Mouse (Mus musculus): ENCODE measurements around the gene Mttp. TPM values are rescaled to one million over a fixed set of nuclear protein-coding genes. Genes with fewer than 3 reads are reported as not detected.

Mttp gene
- polyA plus RNA-seq, 1 experiment, result 7.4 TPM

DNA sequence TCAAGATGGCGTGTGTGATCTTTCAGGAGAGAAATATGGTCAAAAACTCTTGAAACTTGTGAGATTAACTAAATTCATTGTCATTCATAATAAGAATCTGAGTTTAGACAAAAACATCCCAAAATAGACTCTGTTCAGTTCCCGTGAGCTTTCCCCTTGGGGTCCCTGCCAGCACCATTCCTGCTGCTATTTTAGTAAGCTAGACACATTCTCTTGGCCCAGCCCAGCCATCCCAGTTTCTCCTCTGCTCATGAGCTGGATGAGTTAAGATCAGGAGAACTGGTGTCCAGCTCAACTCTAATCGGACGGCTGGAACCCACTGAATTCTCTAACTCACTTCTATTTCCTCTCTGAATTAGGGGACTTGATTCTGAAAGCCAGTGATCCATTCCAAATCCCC is 27.9 kb downstream of the Mttp start:
- no peak for DNase-seq
- Histone ChIP-seq H3K4me1 (ENCODE audit: control insufficient read depth, insufficient read depth, low read length) (no peaks in the 10 kb centered on the region), H3K4me3 (replicated peaks; ENCODE audit: insufficient read depth, low read depth, low read length) (no peak overlapping the region), H3K27ac (ENCODE audit: insufficient read depth, low read length) (no peak overlapping the region), H3K27me3 (ENCODE audit: control insufficient read depth, insufficient read depth, low read length) (no peaks in the 10 kb centered on the region)
- TF ChIP-seq CTCF (IDR thresholded peaks at IDR 0.05; ENCODE audit: borderline replicate concordance, insufficient read depth, low read depth, low read length), result no peak
- no peak for TF ChIP-seq POLR2A (IDR thresholded peaks at IDR 0.05; ENCODE audit: borderline replicate concordance, insufficient read depth, low read length)
- 75% methylated on average over 4 of the region's 4 CpGs for WGBS

DNA sequence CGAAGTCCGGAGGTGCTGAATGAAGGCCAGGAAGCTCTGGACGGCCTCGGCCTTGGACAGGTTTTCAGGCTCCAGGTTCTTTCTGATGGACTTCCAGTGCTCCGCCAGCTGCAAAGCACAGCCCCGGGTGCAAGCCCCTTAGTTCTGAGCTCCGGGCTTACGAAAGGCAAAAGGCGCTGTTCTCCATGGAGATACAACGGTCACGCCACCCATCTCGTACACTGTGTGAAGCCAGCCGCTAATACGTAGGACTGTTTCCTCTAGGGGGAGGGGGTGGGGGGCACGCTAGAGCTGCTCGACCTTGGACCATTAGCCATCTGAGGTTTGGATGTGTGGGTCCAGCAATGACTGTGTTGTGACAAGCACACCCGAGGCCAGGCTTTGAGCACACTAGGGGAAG is 30.7 kb downstream of the Mttp start:
- no peak for DNase-seq
- TF ChIP-seq POLR2A (IDR thresholded peaks at IDR 0.05; ENCODE audit: borderline replicate concordance, insufficient read depth, low read length) (no peak), CTCF (IDR thresholded peaks at IDR 0.05; ENCODE audit: borderline replicate concordance, insufficient read depth, low read depth, low read length) (no peak)
- 77% methylated on average over 17 of the region's 17 CpGs for WGBS
- no peak overlapping the region for H3K27ac ChIP-seq (ENCODE audit: insufficient read depth, low read length)
- H3K4me1 ChIP-seq (ENCODE audit: control insufficient read depth, insufficient read depth, low read length), result no peaks in the 10 kb centered on the region
- H3K27me3 ChIP-seq (ENCODE audit: control insufficient read depth, insufficient read depth, low read length), result no peaks in the 10 kb centered on the region
- no peak overlapping the region for H3K4me3 ChIP-seq (replicated peaks; ENCODE audit: insufficient read depth, low read depth, low read length)

DNA sequence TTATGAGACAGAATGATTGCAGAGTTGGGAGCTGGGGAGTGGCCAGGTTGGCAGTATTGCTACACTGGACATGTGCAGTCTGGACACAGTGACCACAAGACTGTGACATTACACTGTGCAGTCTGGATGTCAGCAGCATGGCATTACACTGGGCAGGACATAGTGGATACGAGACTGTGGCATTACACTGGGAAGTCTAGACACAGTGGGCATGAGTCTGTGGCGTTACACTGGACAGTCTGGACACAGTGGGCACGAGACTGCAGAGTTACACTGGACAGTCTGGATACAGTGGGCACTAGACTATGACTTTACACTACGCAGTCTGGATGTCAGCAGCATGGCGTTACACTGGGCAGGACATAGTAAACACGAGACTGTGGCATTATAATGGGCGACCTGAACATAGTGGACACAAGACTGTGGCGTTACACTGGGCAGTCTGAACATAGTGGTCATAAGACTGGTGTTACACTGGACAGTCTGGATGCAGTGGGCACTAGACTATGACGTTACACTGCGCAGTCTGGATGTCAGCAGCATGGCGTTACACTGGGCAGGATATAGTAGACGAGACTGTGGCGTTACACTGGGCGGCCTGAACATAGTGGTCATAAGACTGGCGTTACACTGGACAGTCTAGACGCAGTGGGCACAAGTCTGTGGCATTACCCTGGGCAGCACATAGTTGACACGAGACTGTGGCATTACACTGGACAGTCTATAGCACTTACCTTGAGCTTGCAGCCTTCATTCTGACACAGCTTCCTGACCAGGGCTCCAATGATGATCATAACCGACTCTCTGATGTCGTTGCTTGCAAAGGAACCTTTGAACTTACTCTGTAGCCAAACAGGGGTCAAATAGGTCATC is 33.6 kb downstream of the Mttp start:
- no peak overlapping the region for H3K27ac ChIP-seq (ENCODE audit: insufficient read depth, low read length)
- no peak for DNase-seq
- no peaks in the 10 kb centered on the region for H3K27me3 ChIP-seq (ENCODE audit: control insufficient read depth, insufficient read depth, low read length)
- H3K4me1 ChIP-seq (ENCODE audit: control insufficient read depth, insufficient read depth, low read length), result no peaks in the 10 kb centered on the region
- TF ChIP-seq CTCF (IDR thresholded peaks at IDR 0.05; ENCODE audit: borderline replicate concordance, insufficient read depth, low read depth, low read length) (no peak), POLR2A (IDR thresholded peaks at IDR 0.05; ENCODE audit: borderline replicate concordance, insufficient read depth, low read length) (no peak)
- H3K4me3 ChIP-seq (replicated peaks; ENCODE audit: insufficient read depth, low read depth, low read length), result no peak overlapping the region
- 93% methylated on average over 19 of the region's 19 CpGs for WGBS

DNA sequence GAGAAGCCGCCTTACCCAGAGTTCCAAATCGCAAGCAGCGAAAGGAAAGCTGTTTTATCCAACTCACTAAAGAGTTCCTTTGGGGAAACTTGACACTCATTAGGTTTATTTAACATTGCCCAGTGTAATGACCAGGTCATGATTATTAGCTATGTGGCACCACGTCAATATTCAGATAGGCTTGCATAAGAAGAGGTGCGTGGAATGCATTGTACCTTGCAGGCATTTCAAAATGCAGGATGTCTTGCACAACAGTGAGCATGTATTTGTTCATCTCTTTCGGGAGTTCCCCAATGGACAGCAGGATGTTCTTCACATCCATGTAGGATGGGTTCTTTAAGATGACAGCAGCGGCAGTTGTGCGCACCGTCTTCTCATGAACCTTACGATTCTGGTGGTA is 37.9 kb downstream of the Mttp start:
- no peak overlapping the region for H3K27ac ChIP-seq (ENCODE audit: insufficient read depth, low read length)
- H3K4me1 ChIP-seq (ENCODE audit: control insufficient read depth, insufficient read depth, low read length), result no peaks in the 10 kb centered on the region
- no peak for DNase-seq
- no peak for TF ChIP-seq POLR2A (IDR thresholded peaks at IDR 0.05; ENCODE audit: borderline replicate concordance, insufficient read depth, low read length)
- no peak for TF ChIP-seq CTCF (IDR thresholded peaks at IDR 0.05; ENCODE audit: borderline replicate concordance, insufficient read depth, low read depth, low read length)
- WGBS, result 96% methylated on average over 10 of the region's 10 CpGs
- H3K27me3 ChIP-seq (ENCODE audit: control insufficient read depth, insufficient read depth, low read length), result no peaks in the 10 kb centered on the region
- no peak overlapping the region for H3K4me3 ChIP-seq (replicated peaks; ENCODE audit: insufficient read depth, low read depth, low read length)

DNA sequence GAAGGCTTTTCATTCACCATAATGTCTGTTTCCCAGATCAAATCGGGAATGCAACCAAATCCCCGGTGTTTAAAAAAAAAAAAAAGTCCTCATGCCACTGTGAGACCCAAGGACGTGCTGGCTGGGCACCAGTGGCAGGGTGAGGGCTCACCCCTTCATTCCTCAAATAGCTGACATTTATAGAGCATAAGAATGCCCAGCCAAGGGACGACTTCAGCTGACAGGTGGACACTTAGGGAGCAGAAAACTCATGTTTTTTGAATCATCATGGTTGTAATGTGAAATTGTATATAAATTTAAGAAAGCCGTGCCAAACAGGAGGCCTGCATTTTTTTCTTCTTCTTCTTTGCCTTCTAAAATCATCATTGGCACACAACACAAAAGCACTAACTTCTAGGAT is 39.7 kb downstream of the Mttp start:
- no peak overlapping the region for H3K4me3 ChIP-seq (replicated peaks; ENCODE audit: insufficient read depth, low read depth, low read length)

DNA sequence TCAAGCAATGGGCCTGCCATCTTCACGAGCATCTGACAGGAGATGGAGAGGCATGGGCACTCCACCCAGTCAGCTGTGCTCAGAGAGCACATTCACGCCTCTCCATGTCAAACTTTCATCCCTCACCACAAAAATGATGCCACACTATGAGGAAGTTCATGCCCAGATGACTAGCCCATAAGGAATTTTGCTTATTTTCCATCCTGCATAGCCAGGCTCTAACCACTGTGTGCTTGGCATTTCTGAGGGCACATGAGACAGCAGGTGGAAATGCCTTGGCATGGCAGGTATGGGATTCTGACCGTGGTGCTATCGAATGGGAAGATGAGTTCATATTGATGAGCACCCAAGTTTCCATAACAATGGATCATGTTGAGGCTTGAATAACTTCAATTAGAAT is 41.1 kb downstream of the Mttp start:
- TF ChIP-seq CTCF (IDR thresholded peaks at IDR 0.05; ENCODE audit: borderline replicate concordance, insufficient read depth, low read depth, low read length) (no peak), POLR2A (IDR thresholded peaks at IDR 0.05; ENCODE audit: borderline replicate concordance, insufficient read depth, low read length) (no peak)
- no peak overlapping the region for H3K4me3 ChIP-seq (replicated peaks; ENCODE audit: insufficient read depth, low read depth, low read length)
- H3K27ac ChIP-seq (ENCODE audit: insufficient read depth, low read length), result no peak overlapping the region
- 89% methylated on average over 4 of the region's 4 CpGs for WGBS
- no peaks in the 10 kb centered on the region for H3K4me1 ChIP-seq (ENCODE audit: control insufficient read depth, insufficient read depth, low read length)
- H3K27me3 ChIP-seq (ENCODE audit: control insufficient read depth, insufficient read depth, low read length), result no peaks in the 10 kb centered on the region
- no peak for DNase-seq

More for the DNA sequence above, 39.7 kb downstream of the Mttp start:
- Histone ChIP-seq H3K4me1 (ENCODE audit: control insufficient read depth, insufficient read depth, low read length) (no peaks in the 10 kb centered on the region), H3K27ac (ENCODE audit: insufficient read depth, low read length) (no peak overlapping the region), H3K27me3 (ENCODE audit: control insufficient read depth, insufficient read depth, low read length) (no peaks in the 10 kb centered on the region)
- WGBS, result 40% methylated on average over 5 of the region's 5 CpGs
- no peak for DNase-seq
- TF ChIP-seq CTCF (IDR thresholded peaks at IDR 0.05; ENCODE audit: borderline replicate concordance, insufficient read depth, low read depth, low read length), result no peak
- no peak for TF ChIP-seq POLR2A (IDR thresholded peaks at IDR 0.05; ENCODE audit: borderline replicate concordance, insufficient read depth, low read length)

DNA sequence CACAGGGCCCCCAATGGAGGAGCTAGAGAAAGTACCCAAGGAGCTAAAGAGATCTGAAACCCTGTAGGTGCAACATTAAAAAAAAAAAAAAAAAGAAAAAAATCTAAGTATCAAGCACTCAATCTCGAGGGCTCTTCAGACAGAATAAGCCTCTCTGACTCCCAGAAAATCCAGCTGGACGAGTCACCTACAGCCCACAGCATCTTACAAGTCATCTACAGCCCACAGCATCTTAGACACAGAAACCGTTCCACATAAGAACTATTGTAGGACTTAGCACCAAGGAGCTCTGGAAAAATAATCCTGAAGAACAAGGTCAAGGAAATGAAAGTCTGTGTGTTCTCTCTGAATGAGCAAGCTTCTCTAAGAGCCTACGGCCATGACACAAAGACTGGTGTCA is 42.8 kb downstream of the Mttp start:
- no peak for DNase-seq
- no peak overlapping the region for H3K27ac ChIP-seq (ENCODE audit: insufficient read depth, low read length)
- H3K27me3 ChIP-seq (ENCODE audit: control insufficient read depth, insufficient read depth, low read length), result no peaks in the 10 kb centered on the region
- 91% methylated on average over 4 of the region's 4 CpGs for WGBS
- H3K4me3 ChIP-seq (replicated peaks; ENCODE audit: insufficient read depth, low read depth, low read length), result no peak overlapping the region
- TF ChIP-seq CTCF (IDR thresholded peaks at IDR 0.05; ENCODE audit: borderline replicate concordance, insufficient read depth, low read depth, low read length) (no peak), POLR2A (IDR thresholded peaks at IDR 0.05; ENCODE audit: borderline replicate concordance, insufficient read depth, low read length) (no peak)
- no peaks in the 10 kb centered on the region for H3K4me1 ChIP-seq (ENCODE audit: control insufficient read depth, insufficient read depth, low read length)

DNA sequence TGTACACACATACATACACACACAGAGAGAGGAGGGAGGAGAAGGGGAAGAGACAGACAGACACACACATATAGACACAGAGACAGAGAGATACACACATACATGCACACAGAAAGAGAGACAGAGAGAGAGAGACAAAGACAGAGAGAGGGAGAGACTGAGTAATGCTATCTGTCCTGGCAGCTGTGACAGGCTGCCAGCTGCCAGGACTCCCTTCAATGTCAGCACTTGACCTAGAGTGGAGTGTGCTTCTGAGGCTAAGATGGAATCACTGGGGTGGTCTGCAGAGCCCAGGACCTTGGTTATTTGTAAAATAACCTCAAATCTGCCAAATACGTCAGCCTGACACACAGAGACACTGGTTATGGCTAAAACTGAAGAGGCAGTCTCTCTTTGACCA is 47.0 kb downstream of the Mttp start:
- no peak overlapping the region for H3K4me3 ChIP-seq (replicated peaks; ENCODE audit: insufficient read depth, low read depth, low read length)
- peaks cover 5% of the 10 kb centered on the region for H3K4me1 ChIP-seq (ENCODE audit: control insufficient read depth, insufficient read depth, low read length)
- no peaks in the 10 kb centered on the region for H3K27me3 ChIP-seq (ENCODE audit: control insufficient read depth, insufficient read depth, low read length)
- no peak for TF ChIP-seq CTCF (IDR thresholded peaks at IDR 0.05; ENCODE audit: borderline replicate concordance, insufficient read depth, low read depth, low read length)
- no peak for TF ChIP-seq POLR2A (IDR thresholded peaks at IDR 0.05; ENCODE audit: borderline replicate concordance, insufficient read depth, low read length)
- H3K27ac ChIP-seq (ENCODE audit: insufficient read depth, low read length), result no peak overlapping the region
- DNase-seq, result no peak
- 85% methylated on average over 1 of the region's 1 CpGs for WGBS
